Mouse (Mus musculus) brain, embryonic 14.5 days (tissue): ENCODE results near the gene Arf3.

Source experiments
- CTCF ChIP-seq: fragments of 200-500 bp; IDR thresholded peaks from 2 replicates; pipeline ENCODE4 v1.5.1; 2012; ENCODE audit warnings: inconsistent platforms, mild to moderate bottlenecking, moderate library complexity, borderline replicate concordance; ENCODE audit not compliant: insufficient read depth, insufficient read length; ENCODE audit errors: extremely low read depth
- POLR2A ChIP-seq: fragments of 200-500 bp; IDR thresholded peaks from 2 replicates; pipeline ENCODE4 v1.6.1; 2012; ENCODE audit warnings: mild to moderate bottlenecking, inconsistent platforms, borderline replicate concordance; ENCODE audit not compliant: poor library complexity, insufficient read depth, insufficient read length, severe bottlenecking; ENCODE audit errors: extremely low read depth

DNA sequence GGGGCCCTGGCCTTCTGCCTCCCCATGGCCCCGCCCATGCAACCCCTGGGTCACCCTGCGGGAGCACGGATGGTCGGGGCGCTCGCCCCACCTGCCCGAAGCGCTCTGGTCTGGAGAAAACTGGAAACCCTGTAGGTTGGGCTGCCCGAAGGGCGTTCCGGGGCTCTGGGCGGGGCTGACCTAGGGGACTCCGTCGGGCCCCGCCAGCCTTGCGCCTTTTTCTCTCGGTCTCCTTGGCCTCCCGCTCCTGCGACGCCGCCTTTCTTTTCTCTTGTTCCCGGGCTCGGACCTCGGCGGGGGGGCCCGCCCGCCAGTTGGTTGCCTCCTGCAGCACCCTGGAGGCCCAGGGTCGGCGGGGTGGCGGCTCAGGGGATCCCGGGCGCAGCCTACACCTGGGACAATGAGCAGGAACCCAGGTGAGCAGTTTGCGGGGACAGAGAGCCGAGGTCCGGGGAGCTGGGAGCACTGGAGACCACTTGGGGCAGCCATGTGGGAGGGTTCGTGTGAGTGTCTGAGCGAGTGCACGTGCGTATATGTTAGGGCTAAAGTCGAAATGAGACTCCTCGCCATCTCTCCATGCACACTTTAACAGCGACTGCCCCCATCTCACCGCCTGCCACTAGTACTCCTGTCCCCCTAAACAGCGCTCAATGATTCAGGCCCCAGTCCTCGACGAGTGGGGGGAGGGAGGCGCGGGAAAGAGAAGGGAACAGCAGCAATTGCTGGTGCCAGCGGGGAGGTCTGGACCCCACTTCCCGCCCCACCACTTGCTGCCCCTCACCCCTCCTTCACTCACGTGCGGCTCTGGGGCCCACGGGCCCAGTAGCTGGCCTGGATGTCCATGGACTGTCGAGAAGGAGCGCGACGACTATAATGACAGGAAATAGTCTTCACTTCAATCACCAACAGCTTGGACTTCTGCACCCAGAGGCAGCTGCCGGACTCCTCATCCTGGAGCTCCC is 44.1 kb upstream of the Arf3 start:
- TF ChIP-seq CTCF: no peak
- no peak for TF ChIP-seq POLR2A
